Mouse (Mus musculus) midbrain, embryonic 14.5 days (tissue): Measurements from ENCODE around the gene Bmyc. TPM values are rescaled to one million over a fixed set of nuclear protein-coding genes. Genes with fewer than 3 reads are reported as not detected.
"Not testable (repeated sequence)": the region's sequence is repeated elsewhere in the genome, so short reads cannot be mapped to it uniquely, and the experiment has no call there.

Experiments used
- ATAC-seq: fragments of 200-750 bp; cut with Nextera tagmentation; 2 replicates; pipeline ENCODE4 v1.8.0; 2017; ENCODE audit warnings: moderate number of reproducible peaks, moderate library complexity; ENCODE audit not compliant: low FRiP score, low TSS enrichment
- DNase-seq: peaks from one replicate; pipeline ENCODE4 v3.0.0-alpha.2; 2015
- H3K27ac ChIP-seq: fragments of 300-500 bp; sonication (generic); replicated peaks from 2 replicates; pipeline ENCODE4 v1.5.1; 2014; ENCODE audit warnings: mild to moderate bottlenecking, low read depth, low read length, moderate library complexity
- H3K27me3 ChIP-seq: fragments of 300-500 bp; sonication (generic); 2 replicates; pipeline ENCODE4 v1.6.1; 2014; ENCODE audit warnings: low read length, control low read depth, mixed read lengths; ENCODE audit not compliant: control insufficient read depth, insufficient read depth
- H3K36me3 ChIP-seq: fragments of 300-500 bp; sonication (generic); 2 replicates; pipeline ENCODE4 v1.6.1; 2014; ENCODE audit warnings: low read length, control low read depth; ENCODE audit not compliant: control insufficient read depth, insufficient read depth
- H3K4me1 ChIP-seq: fragments of 300-500 bp; sonication (generic); 2 replicates; pipeline ENCODE4 v1.6.1; 2014; ENCODE audit warnings: mild to moderate bottlenecking, antibody characterized with exemption, low read length, control low read depth; ENCODE audit not compliant: control insufficient read depth, insufficient read depth
- H3K4me2 ChIP-seq: fragments of 300-500 bp; sonication (generic); 2 replicates; pipeline ENCODE4 v1.6.1; 2014; ENCODE audit warnings: mild to moderate bottlenecking, low read length, moderate library complexity
- H3K4me3 ChIP-seq: fragments of 300-500 bp; sonication (generic); replicated peaks from 2 replicates; pipeline ENCODE4 v1.5.1; 2014; ENCODE audit warnings: low read depth, low read length
- H3K9ac ChIP-seq: fragments of 300-500 bp; sonication (generic); replicated peaks from 2 replicates; pipeline ENCODE4 v1.6.1; 2014; ENCODE audit warnings: mild to moderate bottlenecking, low read length, moderate library complexity
- H3K9me3 ChIP-seq: fragments of 300-500 bp; sonication (generic); 2 replicates; pipeline ENCODE4 v1.6.1; 2016; ENCODE audit warnings: low read length, control low read depth, mixed read lengths; ENCODE audit not compliant: control insufficient read depth
- WGBS: fragments of 180-500 bp; shearing (Covaris S2); extraction: QIAGEN DNeasy Blood & Tissue Kit; methylation state at CpG from one replicate; pipeline ENCODE4 v1.1.7; 2014; 5-methylcytosine and 5-hydroxymethylcytosine counted together
- polyA plus RNA-seq: library from polyadenylated mRNA; unstranded; fragments of >200 nt; fragmentation: Nextera tagmentation; extraction: Ambion mirVana; gene quantifications from 2 replicates; pipeline ENCODE4 v1.2.1, GENCODE M21; 2014

The Bmyc gene
- polyA plus RNA-seq, 1 experiment from 2014 or later = 114 TPM

GRCm38 (mm10) chr2:25703706-25704105, 2.8 kb upstream of the Bmyc start:
- H3K4me1 ChIP-seq = peaks cover 13% of the 10 kb centered on the region
- DNase-seq = no peak
- no peak overlapping the region for H3K27ac ChIP-seq
- no peaks in the 10 kb centered on the region for H3K36me3 ChIP-seq
- WGBS = 83% methylated on average over 4 of the region's 4 CpGs
- no peak overlapping the region for H3K4me2 ChIP-seq
- no peak for ATAC-seq
- no peaks in the 10 kb centered on the region for H3K27me3 ChIP-seq
- H3K9ac ChIP-seq = no peak overlapping the region
- H3K4me3 ChIP-seq = no peak overlapping the region
- H3K9me3 ChIP-seq = no peaks in the 10 kb centered on the region

GRCm38 (mm10) chr2:25708121-25708520, 1.6 kb downstream of the Bmyc start:
- ATAC-seq (no peak), DNase-seq (peak; percentile 60)
- H3K4me3 ChIP-seq = 0 out of 2 replicates have a peak overlapping the region, but pooled peaks have one; percentile 19
- H3K27me3 ChIP-seq = no peaks in the 10 kb centered on the region
- H3K4me2 ChIP-seq = peak overlapping the region; percentile 81
- peaks cover 17% of the 10 kb centered on the region for H3K4me1 ChIP-seq
- no peaks in the 10 kb centered on the region for H3K36me3 ChIP-seq
- 90% methylated on average over 2 of the region's 2 CpGs for WGBS
- H3K9ac ChIP-seq = no peak overlapping the region
- H3K27ac ChIP-seq = no peak overlapping the region
- H3K9me3 ChIP-seq = no peaks in the 10 kb centered on the region

GRCm38 (mm10) chr2:25709056-25709455, 2.5 kb downstream of the Bmyc start:
- not testable (repeated sequence) for H3K9me3 ChIP-seq, ATAC-seq, H3K27me3 ChIP-seq, DNase-seq, H3K4me3 ChIP-seq, H3K9ac ChIP-seq, H3K36me3 ChIP-seq, H3K27ac ChIP-seq
- peak overlapping the region; percentile 81; the same call in 1 of the 2 replicates for H3K4me2 ChIP-seq
- peaks cover 17% of the 10 kb centered on the region for H3K4me1 ChIP-seq
- 96% methylated on average over 1 of the region's 1 CpGs for WGBS

- H3K4me2 ChIP-seq, H3K36me3 ChIP-seq, H3K9ac ChIP-seq, H3K27me3 ChIP-seq, DNase-seq, H3K9me3 ChIP-seq, H3K27ac ChIP-seq, ATAC-seq, H3K4me3 ChIP-seq: not testable (repeated sequence)
- WGBS = 76% methylated on average over 2 of the region's 2 CpGs
- peaks cover 17% of the 10 kb centered on the region for H3K4me1 ChIP-seq
These were observed 3.3 kb downstream of the Bmyc start for GRCm38 (mm10) chr2:25709791-25710190.

GRCm38 (mm10) chr2:25711641-25712040, 5.1 kb downstream of the Bmyc start:
- 36% methylated on average over 3 of the region's 3 CpGs for WGBS
- H3K36me3 ChIP-seq, H3K9ac ChIP-seq, H3K27me3 ChIP-seq, H3K4me2 ChIP-seq, H3K4me3 ChIP-seq, ATAC-seq, DNase-seq, H3K9me3 ChIP-seq, H3K27ac ChIP-seq: not testable (repeated sequence)
- peaks cover 13% of the 10 kb centered on the region for H3K4me1 ChIP-seq

- no peak overlapping the region for H3K27ac ChIP-seq
- no peak for DNase-seq
- no peaks in the 10 kb centered on the region for H3K27me3 ChIP-seq
- no peak overlapping the region for H3K4me2 ChIP-seq
- no peaks in the 10 kb centered on the region for H3K4me1 ChIP-seq
- H3K9me3 ChIP-seq = no peaks in the 10 kb centered on the region
- H3K9ac ChIP-seq = no peak overlapping the region
- H3K36me3 ChIP-seq = no peaks in the 10 kb centered on the region
- no peak for ATAC-seq
- no peak overlapping the region for H3K4me3 ChIP-seq
These were observed 10.7 kb downstream of the Bmyc start for GRCm38 (mm10) chr2:25717222-25717621.

- H3K4me3 ChIP-seq = no peak overlapping the region
- H3K9ac ChIP-seq = no peak overlapping the region
- H3K4me1 ChIP-seq = no peaks in the 10 kb centered on the region
- no peak overlapping the region for H3K27ac ChIP-seq
- H3K4me2 ChIP-seq = no peak overlapping the region
- no peak for DNase-seq
- no peak for ATAC-seq
- H3K9me3 ChIP-seq = no peaks in the 10 kb centered on the region
- H3K27me3 ChIP-seq = no peaks in the 10 kb centered on the region
- WGBS = 62% methylated on average over 2 of the region's 2 CpGs
- H3K36me3 ChIP-seq = no peaks in the 10 kb centered on the region
These were observed 26.8 kb downstream of the Bmyc start for GRCm38 (mm10) chr2:25733199-25733930.

- not testable (repeated sequence) for H3K4me2 ChIP-seq, H3K4me3 ChIP-seq, H3K36me3 ChIP-seq, H3K27me3 ChIP-seq, H3K4me1 ChIP-seq, DNase-seq, H3K9ac ChIP-seq, H3K27ac ChIP-seq, H3K9me3 ChIP-seq, ATAC-seq
- WGBS = 82% methylated on average over 3 of the region's 3 CpGs
These were observed 30.2 kb downstream of the Bmyc start, which contains the start of gene Obp2b for GRCm38 (mm10) chr2:25736709-25737108. Gene Obp2b (plus strand): TSS chr2:25737009.

GRCm38 (mm10) chr2:25741671-25742070, 35.1 kb downstream of the Bmyc start:
- Histone ChIP-seq H3K9me3 (no peaks in the 10 kb centered on the region), H3K27ac (no peak overlapping the region), H3K4me3 (no peak overlapping the region), H3K4me1 (no peaks in the 10 kb centered on the region), H3K9ac (no peak overlapping the region), H3K27me3 (no peaks in the 10 kb centered on the region), H3K36me3 (no peaks in the 10 kb centered on the region), H3K4me2 (no peak overlapping the region)
- no peak for ATAC-seq
- DNase-seq = no peak
- WGBS = 77% methylated on average over 1 of the region's 1 CpGs
